Mouse (Mus musculus) liver, adult 2 months (tissue): ENCODE measurements around the gene Spag6.

Source experiments
- CTCF ChIP-seq: fragments of 200-500 bp; IDR thresholded peaks from 2 replicates; pipeline ENCODE4 v1.5.1; 2011; ENCODE audit warnings: low read depth, low read length, control low read depth
- POLR2A ChIP-seq: fragments of 200-500 bp; IDR thresholded peaks from 2 replicates; pipeline ENCODE4 v1.6.1; 2011; ENCODE audit warnings: low read length, control low read depth; ENCODE audit not compliant: insufficient read depth; ENCODE audit errors: extremely low read depth

DNA sequence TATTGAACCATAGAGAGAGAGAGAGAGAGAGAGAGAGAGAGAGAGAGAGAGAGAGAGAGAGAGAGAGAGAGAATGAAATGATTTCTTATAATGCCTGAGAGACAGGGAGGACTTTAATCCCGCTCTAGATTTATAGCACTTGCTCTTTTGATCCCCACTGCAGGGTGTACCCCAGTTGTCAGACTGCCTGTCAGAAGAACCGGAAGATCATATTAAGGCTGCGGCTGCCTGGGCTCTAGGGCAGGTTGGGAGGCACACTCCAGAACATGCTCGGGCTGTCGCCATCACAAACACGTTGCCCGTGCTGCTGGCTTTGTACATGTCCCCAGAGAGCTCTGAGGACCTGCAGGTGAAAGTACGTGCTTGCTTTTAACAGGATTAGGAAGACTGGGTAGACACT lies 43.2 kb downstream of the Spag6 start:
- TF ChIP-seq CTCF (no peak), POLR2A (no peak)
